Mouse (Mus musculus) urinary bladder, adult 2 months (tissue): Measurements from ENCODE around the gene E130116L18Rik. TPM values are rescaled to one million over a fixed set of nuclear protein-coding genes. Genes with fewer than 3 reads are reported as not detected.
"Not testable (repeated sequence)": the region's sequence is repeated elsewhere in the genome, so short reads cannot be mapped to it uniquely, and the experiment has no call there.

ENCODE experiments used
- DNase-seq: peaks from one replicate; pipeline ENCODE4 v3.0.0; 2022; ENCODE audit warnings: low spot score
- polyA plus RNA-seq: library from polyadenylated mRNA; depleted of rRNA; stranded (reverse); fragments of >200 nt; gene quantifications from 2 replicates; pipeline ENCODE4 v1.2.3, GENCODE M21; 2012; rRNA removed

E130116L18Rik gene
- polyA plus RNA-seq: not detected in 2 replicates

- peak; percentile 73 for DNase-seq
Observed at GRCm38 (mm10) chr5:25222752-25223702, at the start of gene E130116L18Rik. Gene E130116L18Rik, minus strand, starts transcription at chr5:25223153.

GRCm38 (mm10) chr5:25268258-25268888 lies 45.4 kb upstream of the E130116L18Rik start:
- DNase-seq: no peak

- DNase-seq: no peak
Observed at GRCm38 (mm10) chr5:25262266-25262665, 39.3 kb upstream of the E130116L18Rik start.

GRCm38 (mm10) chr5:25261452-25261851 lies 38.5 kb upstream of the E130116L18Rik start:
- DNase-seq: no peak

GRCm38 (mm10) chr5:25256686-25257085 lies 33.7 kb upstream of the E130116L18Rik start:
- DNase-seq: no peak

- DNase-seq: no peak
Observed at GRCm38 (mm10) chr5:25254491-25254890, 31.5 kb upstream of the E130116L18Rik start.

GRCm38 (mm10) chr5:25252825-25253544 lies 30.0 kb upstream of the E130116L18Rik start:
- no peak for DNase-seq

GRCm38 (mm10) chr5:25252423-25252822 lies 29.5 kb upstream of the E130116L18Rik start:
- DNase-seq: no peak

GRCm38 (mm10) chr5:25247036-25247435 lies 24.1 kb upstream of the E130116L18Rik start:
- no peak for DNase-seq

GRCm38 (mm10) chr5:25246473-25246865 lies 23.5 kb upstream of the E130116L18Rik start:
- no peak for DNase-seq

- no peak for DNase-seq
Observed at GRCm38 (mm10) chr5:25245806-25246472, 23.0 kb upstream of the E130116L18Rik start.

- DNase-seq: no peak
Observed at GRCm38 (mm10) chr5:25243101-25243500, 20.1 kb upstream of the E130116L18Rik start.

- not testable (repeated sequence) for DNase-seq
Observed at GRCm38 (mm10) chr5:25224377-25224776, 1.4 kb upstream of the E130116L18Rik start.

GRCm38 (mm10) chr5:25221604-25222003 lies 1.3 kb downstream of the E130116L18Rik start, which contains the start of gene Galnt11:
Gene Galnt11, plus strand, starts transcription at chr5:25221904.
- no peak for DNase-seq

GRCm38 (mm10) chr5:25215006-25215405 lies 7.9 kb downstream of the E130116L18Rik start:
- DNase-seq: no peak

GRCm38 (mm10) chr5:25213216-25213615 lies 9.7 kb downstream of the E130116L18Rik start:
- not testable (repeated sequence) for DNase-seq

- no peak for DNase-seq
Observed at GRCm38 (mm10) chr5:25211872-25212271, 11.1 kb downstream of the E130116L18Rik start.

- no peak for DNase-seq
Observed at GRCm38 (mm10) chr5:25190521-25190920, 32.4 kb downstream of the E130116L18Rik start.

GRCm38 (mm10) chr5:25188802-25189201 lies 34.2 kb downstream of the E130116L18Rik start:
- no peak for DNase-seq

GRCm38 (mm10) chr5:25187727-25188126 lies 35.2 kb downstream of the E130116L18Rik start:
- no peak for DNase-seq

GRCm38 (mm10) chr5:25184594-25184993 lies 38.4 kb downstream of the E130116L18Rik start:
- DNase-seq: no peak
